Mouse (Mus musculus) lung, adult 2 months (tissue): Measurements from ENCODE around the gene Rgs3.

ENCODE experiments used
- CTCF ChIP-seq: fragments of 200-500 bp; IDR thresholded peaks from 2 replicates; pipeline ENCODE4 v1.5.1; 2011; ENCODE audit warnings: mild to moderate bottlenecking, low read length, control low read depth; ENCODE audit not compliant: insufficient read depth
- POLR2A ChIP-seq: fragments of 200-500 bp; IDR thresholded peaks from 2 replicates; pipeline ENCODE4 v1.6.1; 2011; ENCODE audit warnings: low read depth, mild to moderate bottlenecking, control low read depth, low read length, borderline replicate concordance; ENCODE audit errors: extremely low read depth

- TF ChIP-seq CTCF (no peak), POLR2A (no peak)
These were observed 151.9 kb downstream of the Rgs3 start for GRCm38 (mm10) chr4:62711582-62711981.
